Mouse (Mus musculus): ENCODE results near the gene Prss36. TPM values are rescaled to one million over a fixed set of nuclear protein-coding genes. Genes with fewer than 3 reads are reported as not detected.
A peak's percentile ranks its signal among the peaks of the same experiment; 100 is the strongest.

Gene Prss36
- polyA plus RNA-seq, 1 experiment from 2014 or later, result 10.6 TPM

DNA sequence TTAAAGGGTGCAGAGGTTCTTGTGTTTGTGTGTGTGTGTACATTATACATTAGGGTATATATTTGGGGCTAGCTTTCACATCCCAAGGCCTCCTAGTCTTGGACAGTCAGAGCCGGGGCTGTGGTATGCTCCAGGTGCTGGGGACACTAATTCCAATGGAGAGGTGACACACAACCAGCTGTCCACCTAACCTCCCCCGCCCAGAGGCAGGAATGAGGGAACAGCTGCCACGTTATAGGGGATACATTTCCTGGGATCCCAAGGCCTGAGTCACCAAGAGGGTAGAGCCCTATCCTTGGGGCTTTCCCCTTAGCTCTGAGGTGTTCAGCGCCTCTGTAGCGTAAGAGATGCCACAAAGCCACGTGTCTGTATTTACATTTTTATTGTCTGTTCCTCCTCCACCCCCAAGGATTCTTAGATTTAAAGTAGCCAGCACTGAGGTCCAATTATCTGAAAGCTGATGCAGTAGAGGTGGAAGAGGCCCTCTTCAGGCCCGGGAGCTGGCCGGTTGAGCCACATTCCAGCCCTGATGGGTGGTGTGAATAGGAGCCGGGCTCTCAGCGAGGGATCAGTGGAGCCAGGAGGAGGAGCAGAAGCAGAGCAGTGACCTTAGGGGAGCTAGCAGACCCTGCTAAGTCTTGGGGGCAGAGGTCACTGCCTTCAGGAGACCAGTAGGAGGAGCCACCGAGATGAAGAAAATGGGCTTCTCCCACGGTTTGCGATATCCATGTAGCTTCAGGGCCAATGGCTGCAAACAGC is 14.1 kb downstream of the Prss36 start:
- Histone ChIP-seq H3K9ac (no peak overlapping the region), H3K4me3 (no peak overlapping the region), H3K27me3 (peaks cover 36% of the 10 kb centered on the region), H3K27ac (peak overlapping the region; percentile 39; the same call in 1 of the 2 replicates), H3K4me1 (peaks cover 38% of the 10 kb centered on the region), H3K36me3 (no peaks in the 10 kb centered on the region), H3K9me3 (no peaks in the 10 kb centered on the region), H3K4me2 (peak overlapping the region; percentile 9; the same call in 1 of the 2 replicates)
- no peak for ATAC-seq (ENCODE audit: insufficient number of reproducible peaks, insufficient read depth, low FRiP score, low TSS enrichment, low read depth)
- WGBS, result 12% methylated on average over 13 of the region's 13 CpGs

DNA sequence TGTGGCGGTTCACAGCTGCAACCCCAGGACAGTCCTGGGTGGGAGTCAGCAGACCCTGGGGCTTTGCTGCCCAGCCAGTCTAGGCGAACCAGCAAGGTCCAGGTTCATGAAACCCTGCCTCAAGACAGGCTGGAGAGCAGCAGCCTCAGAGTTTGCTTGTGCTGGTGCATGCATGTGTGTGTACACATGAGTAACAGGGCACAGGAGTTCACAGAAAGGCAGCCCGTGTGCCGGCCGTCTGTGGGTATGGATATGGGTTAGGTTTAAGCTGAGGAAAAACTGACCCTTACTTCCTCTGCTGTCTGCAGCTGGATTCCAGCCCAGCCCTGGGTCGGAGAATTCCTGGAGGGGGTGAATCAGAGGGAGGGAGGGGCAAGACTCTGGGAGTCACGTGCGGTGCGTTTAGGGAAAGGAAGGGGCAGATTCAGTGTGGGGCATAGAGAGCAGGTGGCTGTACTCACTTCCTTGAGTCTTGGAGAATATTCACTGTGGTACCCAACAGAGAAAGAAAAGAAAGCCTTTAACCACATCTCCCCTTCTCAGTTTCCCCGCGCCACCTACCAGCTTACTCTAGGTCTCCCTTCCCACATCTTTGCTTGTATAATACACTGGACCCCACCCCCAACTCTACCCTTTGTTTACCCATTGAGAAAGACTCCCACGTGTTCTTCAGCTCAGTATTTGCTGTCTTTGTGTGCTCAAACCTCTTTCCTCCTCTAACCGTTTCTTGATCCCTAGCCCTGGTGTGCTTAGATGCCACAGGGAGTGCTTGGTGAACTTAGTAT is 15.0 kb downstream of the Prss36 start:
- Histone ChIP-seq H3K4me3 (no peak overlapping the region), H3K9me3 (no peaks in the 10 kb centered on the region), H3K4me1 (peaks cover 38% of the 10 kb centered on the region), H3K4me2 (0 out of 2 replicates have a peak overlapping the region, but pooled peaks have one; percentile 7), H3K27ac (peak overlapping the region; percentile 39), H3K27me3 (peaks cover 35% of the 10 kb centered on the region), H3K36me3 (peaks cover 5% of the 10 kb centered on the region), H3K9ac (0 out of 2 replicates have a peak overlapping the region, but pooled peaks have one; percentile 27)
- WGBS, result 26% methylated on average over 13 of the region's 13 CpGs
- no peak for ATAC-seq (ENCODE audit: insufficient number of reproducible peaks, insufficient read depth, low FRiP score, low TSS enrichment, low read depth)

- no peak for ATAC-seq (ENCODE audit: insufficient number of reproducible peaks, insufficient read depth, low FRiP score, low TSS enrichment, low read depth)
- Histone ChIP-seq H3K4me2 (no peak overlapping the region), H3K9ac (no peak overlapping the region), H3K27me3 (peaks cover 32% of the 10 kb centered on the region), H3K27ac (no peak overlapping the region), H3K36me3 (peaks cover 14% of the 10 kb centered on the region), H3K4me1 (peaks cover 30% of the 10 kb centered on the region), H3K4me3 (no peak overlapping the region), H3K9me3 (no peaks in the 10 kb centered on the region)
- WGBS, result 70% methylated on average over 5 of the region's 5 CpGs
Measured at GRCm38 (mm10) chr7:127930636-127931035, 15.9 kb downstream of the Prss36 start.

- Histone ChIP-seq H3K27me3 (peaks cover 32% of the 10 kb centered on the region), H3K9me3 (no peaks in the 10 kb centered on the region), H3K9ac (peak within 1 kb of the TSS; percentile 70), H3K27ac (peak within 1 kb of the TSS; percentile 22; the same call in 1 of the 2 replicates), H3K36me3 (peaks cover 22% of the 10 kb centered on the region), H3K4me3 (peak within 1 kb of the TSS; percentile 43), H3K4me1 (peaks cover 35% of the 10 kb centered on the region), H3K4me2 (peak within 1 kb of the TSS; percentile 60)
- WGBS, result 6% methylated on average over 6 of the region's 6 CpGs
- ATAC-seq (ENCODE audit: insufficient number of reproducible peaks, insufficient read depth, low FRiP score, low TSS enrichment, low read depth), result no peak
Measured at GRCm38 (mm10) chr7:127929923-127930322, 16.6 kb downstream of the Prss36 start, which contains the start of gene Prss8. Prss8 (minus strand) TSS chr7:127930104.

- Histone ChIP-seq H3K27ac (no peak overlapping the region), H3K27me3 (peaks cover 32% of the 10 kb centered on the region), H3K9ac (peak overlapping the region; percentile 70; the same call in 1 of the 2 replicates), H3K4me2 (peak overlapping the region; percentile 60), H3K9me3 (no peaks in the 10 kb centered on the region), H3K36me3 (peaks cover 35% of the 10 kb centered on the region), H3K4me3 (peak overlapping the region; percentile 43), H3K4me1 (peaks cover 28% of the 10 kb centered on the region)
- WGBS, result 53% methylated on average over 5 of the region's 5 CpGs
- ATAC-seq (ENCODE audit: insufficient number of reproducible peaks, insufficient read depth, low FRiP score, low TSS enrichment, low read depth), result no peak
Measured at GRCm38 (mm10) chr7:127928596-127928995, 17.9 kb downstream of the Prss36 start.

- Histone ChIP-seq H3K27ac (no peak overlapping the region), H3K27me3 (peaks cover 32% of the 10 kb centered on the region), H3K9me3 (no peaks in the 10 kb centered on the region), H3K4me1 (peaks cover 28% of the 10 kb centered on the region), H3K9ac (no peak overlapping the region), H3K36me3 (peaks cover 43% of the 10 kb centered on the region), H3K4me2 (peak overlapping the region; percentile 60; the same call in 1 of the 2 replicates), H3K4me3 (no peak overlapping the region)
- ATAC-seq (ENCODE audit: insufficient number of reproducible peaks, insufficient read depth, low FRiP score, low TSS enrichment, low read depth), result no peak
- 82% methylated on average over 11 of the region's 11 CpGs for WGBS
Measured at GRCm38 (mm10) chr7:127927726-127928125, 18.8 kb downstream of the Prss36 start.

- Histone ChIP-seq H3K27me3 (peaks cover 32% of the 10 kb centered on the region), H3K9me3 (no peaks in the 10 kb centered on the region), H3K4me3 (no peak overlapping the region), H3K9ac (no peak overlapping the region), H3K4me1 (peaks cover 23% of the 10 kb centered on the region), H3K27ac (no peak overlapping the region), H3K36me3 (peaks cover 52% of the 10 kb centered on the region), H3K4me2 (no peak overlapping the region)
- no peak for ATAC-seq (ENCODE audit: insufficient number of reproducible peaks, insufficient read depth, low FRiP score, low TSS enrichment, low read depth)
- WGBS, result 83% methylated on average over 11 of the region's 11 CpGs
Measured at GRCm38 (mm10) chr7:127926846-127927245, 19.7 kb downstream of the Prss36 start.

DNA sequence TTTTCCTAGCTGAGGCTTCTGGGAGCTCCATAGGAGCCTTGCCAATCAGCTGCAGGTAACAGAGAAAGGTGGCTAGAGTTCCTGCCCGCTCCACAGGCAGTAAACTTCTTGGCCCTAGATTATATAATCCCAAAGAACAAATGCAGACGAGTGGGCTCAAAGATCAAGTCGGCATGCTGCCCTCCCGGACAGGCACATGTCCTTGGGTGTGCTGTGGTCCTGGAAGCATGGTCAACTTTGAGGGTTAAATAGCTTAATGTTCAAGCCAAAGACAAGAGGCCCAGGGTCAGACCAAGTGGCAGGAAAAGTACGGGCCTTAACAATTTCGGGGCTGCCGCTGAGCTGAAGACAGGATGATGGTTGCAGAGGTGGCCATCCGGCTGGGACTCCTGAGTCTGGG is 20.5 kb downstream of the Prss36 start:
- Histone ChIP-seq H3K36me3 (peaks cover 56% of the 10 kb centered on the region), H3K27ac (peak overlapping the region; percentile 68)
- 84% methylated on average over 8 of the region's 8 CpGs for WGBS

GRCm38 (mm10) chr7:127925252-127925651 is 21.3 kb downstream of the Prss36 start:
- Histone ChIP-seq H3K4me1 (peaks cover 16% of the 10 kb centered on the region), H3K4me2 (no peak overlapping the region), H3K27me3 (peaks cover 27% of the 10 kb centered on the region), H3K36me3 (peaks cover 64% of the 10 kb centered on the region), H3K9ac (no peak overlapping the region), H3K4me3 (no peak overlapping the region), H3K27ac (peak overlapping the region; percentile 68), H3K9me3 (no peaks in the 10 kb centered on the region)
- WGBS, result 52% methylated on average over 5 of the region's 5 CpGs
- no peak for ATAC-seq (ENCODE audit: insufficient number of reproducible peaks, insufficient read depth, low FRiP score, low TSS enrichment, low read depth)

More for the DNA sequence above, 20.5 kb downstream of the Prss36 start:
- H3K4me3 ChIP-seq, result no peak overlapping the region
- no peaks in the 10 kb centered on the region for H3K9me3 ChIP-seq
- no peak overlapping the region for H3K4me2 ChIP-seq
- ATAC-seq (ENCODE audit: insufficient number of reproducible peaks, insufficient read depth, low FRiP score, low TSS enrichment, low read depth), result no peak
- peaks cover 16% of the 10 kb centered on the region for H3K4me1 ChIP-seq
- peaks cover 32% of the 10 kb centered on the region for H3K27me3 ChIP-seq
- H3K9ac ChIP-seq, result no peak overlapping the region

DNA sequence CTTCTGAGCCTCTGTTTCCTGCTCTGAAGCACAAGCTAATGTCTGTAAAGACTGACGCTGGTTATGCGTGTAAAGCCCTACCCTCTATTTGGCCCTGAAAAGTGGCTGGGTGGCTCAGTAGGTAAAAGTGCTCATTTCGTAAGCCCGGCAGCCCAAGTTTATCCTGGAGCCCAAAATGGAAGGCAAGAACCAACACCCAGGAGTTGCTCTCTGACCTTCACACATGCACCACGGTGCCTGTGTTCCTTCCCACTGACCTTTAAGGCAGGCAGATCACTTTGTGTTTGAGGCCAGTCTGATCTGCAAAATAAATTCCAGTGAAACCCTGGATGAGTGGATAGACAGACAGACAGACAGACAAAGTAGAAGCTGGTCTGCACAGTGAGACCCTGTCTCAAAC is 22.8 kb downstream of the Prss36 start:
- 75% methylated on average over 5 of the region's 5 CpGs for WGBS
- H3K36me3 ChIP-seq, result peaks cover 69% of the 10 kb centered on the region

GRCm38 (mm10) chr7:127922451-127923275 is 23.9 kb downstream of the Prss36 start:
- Histone ChIP-seq H3K36me3 (peaks cover 79% of the 10 kb centered on the region), H3K4me3 (no peak overlapping the region), H3K4me2 (no peak overlapping the region), H3K27ac (no peak overlapping the region), H3K9me3 (no peaks in the 10 kb centered on the region), H3K27me3 (peaks cover 1% of the 10 kb centered on the region; the same call in 1 of the 2 replicates), H3K9ac (no peak overlapping the region), H3K4me1 (peaks cover 6% of the 10 kb centered on the region; the same call in 1 of the 2 replicates)
- ATAC-seq (ENCODE audit: insufficient number of reproducible peaks, insufficient read depth, low FRiP score, low TSS enrichment, low read depth), result no peak
- WGBS, result 82% methylated on average over 6 of the region's 6 CpGs

More for the DNA sequence above, 22.8 kb downstream of the Prss36 start:
- Histone ChIP-seq H3K4me3 (no peak overlapping the region), H3K9me3 (no peaks in the 10 kb centered on the region), H3K9ac (no peak overlapping the region), H3K4me2 (no peak overlapping the region), H3K27ac (no peak overlapping the region), H3K4me1 (peaks cover 6% of the 10 kb centered on the region; the same call in 1 of the 2 replicates), H3K27me3 (peaks cover 11% of the 10 kb centered on the region)
- ATAC-seq (ENCODE audit: insufficient number of reproducible peaks, insufficient read depth, low FRiP score, low TSS enrichment, low read depth), result no peak
